Mouse (Mus musculus): ENCODE measurements around the gene Tmem131. TPM values are rescaled to one million over a fixed set of nuclear protein-coding genes. Genes with fewer than 3 reads are reported as not detected.
"Not testable (repeated sequence)": the region's sequence is repeated elsewhere in the genome, so short reads cannot be mapped to it uniquely, and the experiment has no call there.

The Tmem131 gene
- total and polyA plus RNA-seq, 3 experiments, result 9.7 to 39.9 (median 11.5) TPM

DNA sequence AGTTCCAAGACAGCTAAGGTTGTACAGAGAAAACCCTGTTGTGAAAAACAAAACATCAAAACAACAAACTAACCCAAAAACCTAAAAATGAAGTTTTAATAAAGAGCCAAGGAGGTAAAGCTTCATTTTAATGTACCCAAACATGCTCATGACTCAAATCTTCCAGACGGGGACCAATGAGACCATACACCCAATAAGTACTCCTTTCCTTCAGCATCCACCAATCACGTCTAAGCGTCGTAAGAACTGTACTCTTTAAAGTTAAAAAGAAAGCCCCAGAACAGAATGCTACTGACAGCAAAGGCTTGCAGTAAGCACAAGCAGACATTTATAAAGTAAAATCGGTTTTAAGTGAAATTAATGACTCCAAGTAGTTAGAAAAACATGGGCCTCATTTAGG, 33.1 kb downstream of the Tmem131 start:
- Histone ChIP-seq H3K4me1 (ENCODE audit: control insufficient read depth in 1 of 2, insufficient read depth in 2 of 2) (peaks cover 3 to 35% of the 10 kb centered on the region in 2 experiments; a peak in 1 of 4 replicates), H3K27me3 (replicated peaks) (no peaks in the 10 kb centered on the region), H3K9me3 (replicated peaks; ENCODE audit: low read length) (no peaks in the 10 kb centered on the region)

DNA sequence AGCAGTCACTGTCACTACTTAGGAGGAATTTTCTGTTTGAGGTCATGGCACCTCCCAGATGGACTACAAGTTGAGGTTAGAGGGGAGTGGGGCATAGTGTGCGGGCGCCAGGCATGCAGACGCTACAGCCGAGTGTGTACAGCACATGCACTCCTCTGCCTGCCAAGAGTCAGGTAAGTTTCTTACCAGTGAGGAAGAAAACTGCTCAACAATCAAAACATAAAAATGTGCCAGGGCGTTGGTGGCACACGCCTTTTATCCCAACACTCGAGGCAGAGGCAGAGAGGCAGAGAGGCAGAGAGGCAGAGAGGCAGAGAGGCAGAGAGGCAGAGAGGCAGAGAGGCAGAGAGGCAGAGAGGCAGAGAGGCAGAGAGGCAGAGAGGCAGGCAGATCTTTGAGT, 33.5 kb downstream of the Tmem131 start:
- H3K27me3 ChIP-seq (replicated peaks); H3K27ac ChIP-seq (ENCODE audit: insufficient read depth, low read depth); H3K9me3 ChIP-seq (replicated peaks; ENCODE audit: low read length); dilution Hi-C loops (cut with MboI; ENCODE audit: extremely low pct_ligation_motif_present, extremely low pct_unique_long_range_greater_than_20kb, low sequenced_read_pairs); H3K9ac ChIP-seq (ENCODE audit: insufficient read depth, low read depth); DNase-seq (ENCODE audit: extremely low read depth); H3K4me3 ChIP-seq (replicated peaks in 1 of 3; ENCODE audit: low read depth in 2 of 3, low read length in 2 of 3, poor library complexity in 1 of 3); H3K79me2 ChIP-seq (replicated peaks; ENCODE audit: control insufficient read depth, extremely low read depth, insufficient read depth, poor library complexity, severe bottlenecking); H3K4me2 ChIP-seq (ENCODE audit: insufficient read depth, low read depth, poor library complexity, severe bottlenecking): not testable (repeated sequence)
- peaks cover 0 to 16% of the 10 kb centered on the region in 2 experiments for H3K36me3 ChIP-seq (replicated peaks in 1 of 2; ENCODE audit: control insufficient read depth in 1 of 2, insufficient read depth in 1 of 2, low read length in 1 of 2)
- in situ Hi-C loops (cut with MboI; ENCODE audit: low pct_ligation_motif_present, low pct_unique_long_range_greater_than_20kb, low sequenced_read_pairs), result loop anchor here (10.0 to 25.0 kb wide), 2 partner anchors 215 to 327 kb away; no protein-coding TSS in a partner anchor
- peaks cover 3 to 38% of the 10 kb centered on the region in 2 experiments; a peak in 1 of 4 replicates for H3K4me1 ChIP-seq (ENCODE audit: control insufficient read depth in 1 of 2, insufficient read depth in 2 of 2)

More for the DNA sequence above, 33.1 kb downstream of the Tmem131 start:
- peaks cover 0 to 13% of the 10 kb centered on the region in 2 experiments for H3K36me3 ChIP-seq (replicated peaks in 1 of 2; ENCODE audit: control insufficient read depth in 1 of 2, insufficient read depth in 1 of 2, low read length in 1 of 2)
- no peak overlapping the region for H3K9ac ChIP-seq (ENCODE audit: insufficient read depth, low read depth)
- in situ Hi-C loops (cut with MboI; ENCODE audit: low pct_ligation_motif_present, low pct_unique_long_range_greater_than_20kb, low sequenced_read_pairs), result loop anchor here (25.0 kb wide), 1 partner anchor 327 kb away; no protein-coding TSS in a partner anchor
- dilution Hi-C loops (cut with MboI; ENCODE audit: extremely low pct_ligation_motif_present, extremely low pct_unique_long_range_greater_than_20kb, low sequenced_read_pairs), result no loop called here
- no peak for DNase-seq (ENCODE audit: extremely low read depth)
- H3K27ac ChIP-seq (ENCODE audit: insufficient read depth, low read depth), result no peak overlapping the region
- no peak for TF ChIP-seq SIN3A (IDR thresholded peaks at IDR 0.05; ENCODE audit: low read length)
- no peak for TF ChIP-seq BHLHE40 (IDR thresholded peaks at IDR 0.05; ENCODE audit: low read depth, low read length)
- TF ChIP-seq PAX5 (IDR thresholded peaks at IDR 0.05; ENCODE audit: low read length), result no peak
- no peak for TF ChIP-seq MXI1 (IDR thresholded peaks at IDR 0.05; ENCODE audit: low read depth, low read length)
- no peak for TF ChIP-seq IRF4 (IDR thresholded peaks at IDR 0.05; ENCODE audit: low read depth, low read length)
- no peak for TF ChIP-seq UBTF (IDR thresholded peaks at IDR 0.05; ENCODE audit: low read depth, low read length)
- TF ChIP-seq ZNF384 (IDR thresholded peaks at IDR 0.05; ENCODE audit: low read depth, low read length), result no peak
- TF ChIP-seq POLR2AphosphoS2 (IDR thresholded peaks at IDR 0.05; ENCODE audit: low read depth, low read length), result no peak
- TF ChIP-seq RAD21 (IDR thresholded peaks at IDR 0.05; ENCODE audit: low read depth, low read length), result no peak
- no peak for TF ChIP-seq NRF1 (IDR thresholded peaks at IDR 0.05; ENCODE audit: low read depth, low read length)
- TF ChIP-seq JUND (conservative IDR thresholded peaks at IDR 0.05; ENCODE audit: low read depth, low read length), result no peak
- H3K79me2 ChIP-seq (replicated peaks; ENCODE audit: control insufficient read depth, extremely low read depth, insufficient read depth, poor library complexity, severe bottlenecking), result peaks cover 4% of the 10 kb centered on the region
- no peak overlapping the region for H3K4me2 ChIP-seq (ENCODE audit: insufficient read depth, low read depth, poor library complexity, severe bottlenecking)
- H3K4me3 ChIP-seq (replicated peaks in 1 of 3; ENCODE audit: low read depth in 2 of 3, low read length in 2 of 3, poor library complexity in 1 of 3), result no peak overlapping the region

DNA sequence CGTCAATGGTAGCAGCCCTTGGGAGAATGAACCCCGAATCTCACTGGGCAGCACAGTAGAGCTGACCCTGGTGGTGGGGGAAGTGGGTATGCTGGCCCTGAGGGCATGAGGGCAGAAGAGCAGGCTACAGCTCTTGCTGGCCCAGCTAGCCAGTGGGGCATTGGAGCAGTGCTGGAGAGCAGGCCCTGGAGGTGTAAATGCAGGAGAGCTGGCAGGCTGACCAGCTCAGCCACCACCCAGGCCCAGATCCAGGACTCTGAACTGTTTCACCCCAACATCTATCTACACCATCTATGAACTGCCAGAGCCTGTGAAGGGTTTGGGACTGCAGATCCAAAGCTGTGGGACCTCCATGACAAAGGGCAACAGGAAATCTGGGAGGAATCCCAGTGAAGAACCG, 38.2 kb downstream of the Tmem131 start:
- no peak for DNase-seq (ENCODE audit: extremely low read depth)
- Histone ChIP-seq H3K4me1 (ENCODE audit: control insufficient read depth in 1 of 2, insufficient read depth in 2 of 2) (peaks cover 4 to 23% of the 10 kb centered on the region in 2 experiments; a peak in 3 of 4 replicates), H3K4me2 (ENCODE audit: insufficient read depth, low read depth, poor library complexity, severe bottlenecking) (no peak overlapping the region), H3K79me2 (replicated peaks; ENCODE audit: control insufficient read depth, extremely low read depth, insufficient read depth, poor library complexity, severe bottlenecking) (no peaks in the 10 kb centered on the region; the same call in 1 of the 2 replicates), H3K9me3 (replicated peaks; ENCODE audit: low read length) (no peaks in the 10 kb centered on the region), H3K27ac (ENCODE audit: insufficient read depth, low read depth) (no peak overlapping the region), H3K4me3 (replicated peaks in 1 of 3; ENCODE audit: low read depth in 2 of 3, low read length in 2 of 3, poor library complexity in 1 of 3) (no peak overlapping the region), H3K9ac (ENCODE audit: insufficient read depth, low read depth) (no peak overlapping the region), H3K36me3 (replicated peaks in 1 of 2; ENCODE audit: control insufficient read depth in 1 of 2, insufficient read depth in 1 of 2, low read length in 1 of 2) (peaks cover 0 to 22% of the 10 kb centered on the region in 2 experiments), H3K27me3 (replicated peaks) (no peaks in the 10 kb centered on the region)
- TF ChIP-seq NELFE (IDR thresholded peaks at IDR 0.05; ENCODE audit: low read depth, low read length) (no peak), IRF4 (IDR thresholded peaks at IDR 0.05; ENCODE audit: low read depth, low read length) (no peak), MAFK (IDR thresholded peaks at IDR 0.05; ENCODE audit: insufficient replicate concordance, low read length) (no peak), CHD1 (IDR thresholded peaks at IDR 0.05; ENCODE audit: low read depth, low read length) (no peak), SMC3 (IDR thresholded peaks at IDR 0.05; ENCODE audit: low read depth, low read length) (no peak), RAD21 (IDR thresholded peaks at IDR 0.05; ENCODE audit: low read depth, low read length) (no peak), MYC (IDR thresholded peaks at IDR 0.05; ENCODE audit: low read depth, low read length) (no peak), USF2 (conservative IDR thresholded peaks at IDR 0.05; ENCODE audit: low read depth, low read length) (no peak), NRF1 (IDR thresholded peaks at IDR 0.05; ENCODE audit: low read depth, low read length) (no peak), MXI1 (IDR thresholded peaks at IDR 0.05; ENCODE audit: low read depth, low read length) (no peak), USF1 (IDR thresholded peaks at IDR 0.05; ENCODE audit: low read depth, low read length) (no peak), MAZ (IDR thresholded peaks at IDR 0.05; ENCODE audit: low read depth, low read length) (no peak), MEF2A (IDR thresholded peaks at IDR 0.05; ENCODE audit: borderline replicate concordance, low read depth, low read length) (no peak), TCF12 (IDR thresholded peaks at IDR 0.05; ENCODE audit: low read depth, low read length) (no peak), BHLHE40 (IDR thresholded peaks at IDR 0.05; ENCODE audit: low read depth, low read length) (no peak), JUND (conservative IDR thresholded peaks at IDR 0.05; ENCODE audit: low read depth, low read length) (no peak), ZKSCAN1 (IDR thresholded peaks at IDR 0.05; ENCODE audit: borderline replicate concordance, low read depth, low read length) (no peak), KAT2A (IDR thresholded peaks at IDR 0.05; ENCODE audit: insufficient replicate concordance, low read length) (no peak)
- dilution Hi-C loops (cut with MboI; ENCODE audit: extremely low pct_ligation_motif_present, extremely low pct_unique_long_range_greater_than_20kb, low sequenced_read_pairs), result no loop called here
- in situ Hi-C loops (cut with MboI; ENCODE audit: low pct_ligation_motif_present, low pct_unique_long_range_greater_than_20kb, low sequenced_read_pairs), result loop anchor here (10.0 to 25.0 kb wide), 2 partner anchors 220 to 332 kb away; no protein-coding TSS in a partner anchor

Data from CH12.LX (cell line).